Mouse (Mus musculus): ENCODE data around the gene Tfb2m.

Gene Tfb2m

GRCm38 (mm10) chr1:179559446-179560194 is 13.6 kb upstream of the Tfb2m start:
- CTCF ChIA-PET: interaction anchor here (0.6 kb wide), 1 partner anchor 672 kb away, joined by 5 read pairs; no protein-coding TSS in a partner anchor

- CTCF ChIA-PET: no interaction called here
Observed at GRCm38 (mm10) chr1:179556921-179557320, 10.9 kb upstream of the Tfb2m start.

GRCm38 (mm10) chr1:179553949-179554347 is 7.9 kb upstream of the Tfb2m start:
- CTCF ChIA-PET: no interaction called here

- CTCF ChIA-PET: no interaction called here
Observed at GRCm38 (mm10) chr1:179553197-179553948, 7.3 kb upstream of the Tfb2m start.

- CTCF ChIA-PET: no interaction called here
Observed at GRCm38 (mm10) chr1:179552751-179553150, 6.7 kb upstream of the Tfb2m start.

- CTCF ChIA-PET: no interaction called here
Observed at GRCm38 (mm10) chr1:179551921-179552320, 5.9 kb upstream of the Tfb2m start.

GRCm38 (mm10) chr1:179551336-179551735 is 5.3 kb upstream of the Tfb2m start:
- CTCF ChIA-PET: interaction anchor here (0.6 kb wide), 1 partner anchor 36 kb away, joined by 8 read pairs; no protein-coding TSS in a partner anchor

- CTCF ChIA-PET: interaction anchor here (0.7 kb wide), 1 partner anchor 265 kb away, joined by 3 read pairs; no protein-coding TSS in a partner anchor
Observed at GRCm38 (mm10) chr1:179548996-179549752, 3.1 kb upstream of the Tfb2m start.

GRCm38 (mm10) chr1:179548220-179548619 is 2.2 kb upstream of the Tfb2m start:
- CTCF ChIA-PET: interaction anchor here (0.6 kb wide), 1 partner anchor 348 kb away, joined by 5 read pairs; no protein-coding TSS in a partner anchor

- CTCF ChIA-PET: no interaction called here
Observed at GRCm38 (mm10) chr1:179547176-179547575, 1.1 kb upstream of the Tfb2m start.

- CTCF ChIA-PET: no interaction called here
Observed at GRCm38 (mm10) chr1:179546551-179546917, 467 bp upstream of the Tfb2m start.

GRCm38 (mm10) chr1:179541502-179541901 is 4.6 kb downstream of the Tfb2m start:
- CTCF ChIA-PET: interaction anchor here (0.6 kb wide), 1 partner anchor 1897 kb away, joined by 4 read pairs; no protein-coding TSS in a partner anchor

GRCm38 (mm10) chr1:179539887-179540286 is 6.2 kb downstream of the Tfb2m start:
- CTCF ChIA-PET: no interaction called here

GRCm38 (mm10) chr1:179539054-179539453 is 7.0 kb downstream of the Tfb2m start:
- CTCF ChIA-PET: no interaction called here

GRCm38 (mm10) chr1:179519901-179520300 is 26.2 kb downstream of the Tfb2m start:
- CTCF ChIA-PET: no interaction called here

- CTCF ChIA-PET: interaction anchor here (0.7 kb wide), 1 partner anchor 26 kb away, joined by 5 read pairs; no protein-coding TSS in a partner anchor
Observed at GRCm38 (mm10) chr1:179517713-179518465, 28.2 kb downstream of the Tfb2m start, which contains the start of gene Smyd3. Smyd3 (minus strand) TSS chr1:179518041.

GRCm38 (mm10) chr1:179516941-179517712 is 28.9 kb downstream of the Tfb2m start:
- CTCF ChIA-PET: interaction anchor here (0.7 kb wide), 1 partner anchor 26 kb away, joined by 5 read pairs; no protein-coding TSS in a partner anchor

- CTCF ChIA-PET: no interaction called here
Observed at GRCm38 (mm10) chr1:179511895-179512294, 34.2 kb downstream of the Tfb2m start.

GRCm38 (mm10) chr1:179510546-179511340 is 35.3 kb downstream of the Tfb2m start:
- CTCF ChIA-PET: interaction anchor here (0.7 kb wide), 1 partner anchor 56 kb away, joined by 11 read pairs; no protein-coding TSS in a partner anchor
